Mouse (Mus musculus) kidney, postnatal 4 days (tissue): ENCODE results near the gene Med22.
"Not testable (repeated sequence)": the region's sequence is repeated elsewhere in the genome, so short reads cannot be mapped to it uniquely, and the experiment has no call there.

Experiments
- DNase-seq, 2 experiments: peaks; one replicate each; pipeline ENCODE4 v3.0.0; 2021; ENCODE audit warnings: mixed read lengths in 2 of 2

Gene Med22

DNA sequence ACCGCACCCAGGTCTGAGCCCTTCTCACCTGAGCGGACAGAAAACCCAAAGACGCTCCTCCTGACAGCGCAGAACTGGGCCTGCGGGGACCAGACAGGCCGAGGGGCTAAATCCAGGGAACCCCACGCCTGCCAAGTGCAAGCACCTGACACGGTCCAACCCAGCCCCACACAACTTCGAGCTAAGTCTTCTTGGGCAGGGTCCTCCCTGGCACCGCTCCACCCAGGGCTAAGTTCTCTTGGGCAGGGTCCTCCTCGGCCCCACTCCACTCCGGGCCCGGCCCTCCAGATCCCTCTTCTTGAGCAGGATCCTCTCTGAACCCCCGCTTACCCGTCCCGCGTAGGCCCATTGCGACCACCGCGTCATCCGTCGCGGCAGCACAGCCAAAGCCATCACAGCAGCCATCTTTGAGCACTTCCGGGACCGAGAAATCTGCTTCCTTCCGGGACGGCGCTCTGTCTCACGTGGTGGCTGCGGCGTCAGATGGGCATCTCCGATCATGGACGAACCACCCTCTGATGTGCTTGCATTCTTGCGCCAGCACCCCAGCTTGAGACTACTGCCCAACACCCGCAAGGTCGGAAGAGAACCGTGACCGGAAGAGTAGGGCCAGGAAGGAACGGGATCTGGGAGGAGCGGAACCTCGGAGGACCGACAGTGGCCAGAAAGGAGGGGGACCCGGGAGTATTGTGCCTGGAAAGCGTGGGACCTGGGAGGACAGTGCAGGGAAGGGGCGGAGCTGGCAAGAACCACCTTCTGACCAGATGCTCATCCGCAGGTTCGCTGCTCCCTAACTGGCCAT lies 5.7 kb upstream of the Med22 start, which contains the start of the genes Surf2 and Surf1:
TSS of gene Surf2 (plus strand) at position 441 of the 802 bp plus-strand sequence.
TSS of gene Surf1 (minus strand) at position 604 of the 802 bp plus-strand sequence.
- peak; percentile 81 to 88 for DNase-seq

DNA sequence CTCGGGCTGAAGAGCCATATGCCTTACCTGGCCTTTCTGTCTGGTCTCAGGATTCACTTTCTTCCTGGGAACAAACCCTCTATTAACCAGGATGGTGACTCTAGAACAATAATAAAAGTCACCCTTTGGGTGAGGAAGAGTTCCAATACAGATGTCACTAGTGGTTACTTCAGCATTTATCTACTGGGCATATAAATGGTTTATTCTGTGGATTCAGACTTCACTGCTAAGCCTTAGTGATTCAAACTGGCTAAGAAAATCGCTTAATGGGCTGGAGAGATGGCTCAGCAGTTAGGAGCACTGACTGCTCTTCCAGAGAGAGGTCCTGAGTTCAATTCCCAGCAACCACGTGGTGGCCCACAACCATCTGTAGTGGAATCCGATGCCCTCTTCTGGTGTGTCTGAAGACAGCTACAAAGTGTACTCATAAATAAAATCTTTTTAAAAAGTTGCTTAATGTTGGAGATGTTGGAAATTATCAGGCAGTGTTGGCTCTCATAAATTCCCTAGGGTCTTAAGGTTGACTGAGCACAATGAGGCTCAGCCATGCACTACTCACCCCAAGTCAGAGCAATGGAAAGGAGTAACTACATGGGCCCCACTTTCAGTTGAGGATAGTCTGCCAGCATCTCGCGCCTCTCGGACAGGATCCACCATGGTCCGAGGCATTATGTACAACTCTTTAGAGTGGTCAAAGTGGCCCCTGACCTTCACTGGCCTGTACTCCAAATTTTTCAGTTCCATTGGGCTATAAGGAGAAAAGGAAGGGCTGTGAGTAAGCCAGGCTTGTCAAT lies 3.9 kb upstream of the Med22 start:
- DNase-seq = no peak

DNA sequence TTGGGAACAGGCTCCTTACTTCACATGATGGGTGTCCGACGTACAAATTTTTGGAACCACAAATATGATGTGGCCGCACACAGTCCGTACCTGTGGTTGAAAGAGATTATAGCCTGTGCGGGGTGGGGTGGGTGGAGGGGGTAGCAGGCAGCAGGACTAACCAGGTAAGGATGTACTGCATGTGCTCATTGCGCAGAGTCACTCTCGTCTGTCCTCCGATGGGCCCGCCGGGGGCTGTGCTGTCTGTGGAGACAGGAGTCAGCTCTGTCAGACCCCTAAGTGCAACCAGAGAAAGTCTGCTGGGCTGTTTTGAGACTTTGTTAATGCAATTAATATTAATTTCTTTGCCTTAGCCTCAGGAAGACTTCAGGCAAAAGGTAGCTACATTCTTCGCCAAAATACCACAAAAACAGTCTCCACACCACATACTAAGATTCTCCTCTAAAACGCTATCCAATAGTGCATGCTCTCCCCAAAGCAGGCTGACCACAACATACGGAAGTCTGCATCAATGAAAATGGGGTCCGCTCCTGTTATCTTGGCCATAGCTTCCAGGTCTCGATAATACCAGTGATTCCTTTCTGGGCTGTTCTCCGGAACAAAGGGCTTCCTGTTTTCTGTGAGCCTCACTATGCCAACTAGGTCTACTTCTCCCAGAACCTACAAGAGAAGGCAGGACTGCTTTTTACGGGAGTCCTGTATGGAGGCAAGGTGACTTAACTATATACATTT lies 3.1 kb upstream of the Med22 start:
- no peak for DNase-seq

DNA sequence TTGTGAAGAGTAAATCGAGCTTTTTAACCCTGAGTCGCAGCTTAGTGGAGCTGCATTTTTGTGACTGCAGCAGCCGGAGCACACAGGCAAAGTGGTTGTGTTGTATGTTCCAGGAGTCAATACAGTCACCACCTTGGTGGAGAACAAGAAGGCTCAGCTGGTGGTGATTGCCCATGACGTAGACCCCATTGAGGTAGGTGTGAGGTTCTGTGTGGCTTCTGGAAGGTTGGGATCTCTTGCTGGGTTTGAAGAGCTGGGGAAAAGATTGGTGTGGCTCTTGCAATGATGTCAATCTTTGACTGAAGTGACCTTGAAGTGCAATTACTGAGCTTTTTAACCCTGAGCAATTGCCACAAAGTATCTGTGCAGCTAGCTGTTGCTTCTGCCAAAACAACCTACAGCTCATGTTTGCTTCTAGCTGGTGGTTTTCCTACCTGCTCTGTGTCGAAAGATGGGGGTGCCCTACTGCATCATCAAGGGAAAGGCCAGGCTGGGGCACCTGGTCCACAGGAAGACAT lies 1.8 kb upstream of the Med22 start:
- DNase-seq = no peak

DNA sequence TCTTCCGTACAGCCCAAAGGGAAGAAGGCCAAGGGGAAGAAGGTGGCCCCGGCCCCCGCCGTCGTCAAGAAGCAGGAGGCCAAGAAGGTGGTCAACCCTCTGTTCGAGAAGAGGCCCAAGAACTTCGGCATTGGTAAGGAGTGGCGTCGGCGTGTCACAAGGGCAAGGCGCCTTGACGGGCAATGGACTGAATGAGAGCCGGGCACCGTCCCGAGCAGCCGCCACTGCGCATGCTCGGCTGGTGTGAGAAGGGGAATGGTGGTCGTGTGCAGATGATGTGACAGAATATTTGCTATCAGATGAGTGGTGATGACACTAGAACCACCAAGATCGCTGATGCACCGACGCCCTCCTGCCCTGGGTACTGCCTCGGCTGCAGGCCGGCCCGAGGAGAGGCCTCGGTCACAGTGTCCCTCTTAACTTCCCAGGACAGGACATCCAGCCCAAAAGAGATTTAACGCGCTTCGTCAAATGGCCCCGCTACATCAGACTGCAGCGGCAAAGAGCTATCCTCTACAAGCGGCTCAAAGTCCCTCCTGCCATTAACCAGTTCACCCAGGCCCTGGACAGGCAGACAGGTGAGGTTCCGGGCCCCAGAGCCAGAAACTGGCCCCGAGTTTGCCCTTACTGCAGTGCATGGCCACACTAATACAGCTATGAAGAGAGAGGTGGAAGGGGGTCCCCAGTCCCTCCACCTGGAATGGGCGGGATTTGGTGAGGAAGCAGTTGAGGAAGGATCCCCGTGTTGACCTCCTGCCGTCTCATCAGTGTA lies 703 bp upstream of the Med22 start:
- DNase-seq = peak; percentile 77 to 87

DNA sequence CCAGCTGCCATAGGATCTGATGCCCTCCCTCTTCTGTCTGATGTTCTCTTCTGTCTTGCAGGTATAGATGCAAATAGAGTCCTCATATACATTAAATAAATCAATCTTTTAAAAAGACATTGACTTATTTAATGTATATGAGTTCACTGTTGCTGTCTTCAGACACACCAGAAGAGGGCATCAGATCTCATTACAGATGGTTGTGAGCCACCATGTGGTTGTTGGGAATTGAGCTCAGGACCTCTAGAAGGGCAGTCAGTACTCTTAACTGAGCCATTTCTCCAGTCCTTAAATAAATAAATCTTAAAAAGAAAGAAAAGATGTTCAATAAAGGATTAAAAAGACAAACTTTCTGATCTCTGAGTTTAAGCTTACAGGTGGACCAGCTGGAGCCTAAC lies 1.1 kb downstream of the Med22 start:
- no peak for DNase-seq

DNA sequence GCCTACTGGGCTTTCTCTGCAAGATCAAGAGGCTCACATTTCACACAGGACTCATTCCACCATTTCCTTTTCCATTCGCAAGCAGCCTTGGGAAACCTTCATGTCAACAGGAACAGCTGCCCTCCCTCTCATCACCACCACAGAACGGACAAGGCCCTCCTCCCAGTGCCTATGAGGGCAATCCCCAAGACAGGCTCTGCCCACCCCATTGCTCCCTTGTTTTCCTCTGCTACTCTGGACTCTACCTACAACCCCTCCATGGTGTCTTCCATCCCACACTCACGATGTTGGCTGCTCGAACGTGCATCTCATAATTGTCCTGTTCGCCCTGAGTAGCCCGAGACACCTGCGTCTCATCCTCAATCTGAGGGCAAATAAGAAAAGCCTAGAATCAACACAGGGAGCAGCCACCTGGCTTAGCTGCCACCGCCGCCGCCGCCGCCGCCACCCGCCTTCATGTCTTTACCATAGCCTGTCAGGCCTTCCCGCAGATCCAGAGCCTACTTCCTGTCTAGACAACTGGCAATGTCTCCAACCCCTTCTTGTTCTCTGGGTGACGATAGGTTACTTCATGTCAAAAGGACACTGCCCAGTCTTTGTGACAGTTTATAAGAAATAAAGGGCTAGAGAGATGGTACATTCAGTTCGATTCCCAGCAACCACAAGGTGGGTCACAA lies 1.6 kb downstream of the Med22 start:
- DNase-seq = no peak

DNA sequence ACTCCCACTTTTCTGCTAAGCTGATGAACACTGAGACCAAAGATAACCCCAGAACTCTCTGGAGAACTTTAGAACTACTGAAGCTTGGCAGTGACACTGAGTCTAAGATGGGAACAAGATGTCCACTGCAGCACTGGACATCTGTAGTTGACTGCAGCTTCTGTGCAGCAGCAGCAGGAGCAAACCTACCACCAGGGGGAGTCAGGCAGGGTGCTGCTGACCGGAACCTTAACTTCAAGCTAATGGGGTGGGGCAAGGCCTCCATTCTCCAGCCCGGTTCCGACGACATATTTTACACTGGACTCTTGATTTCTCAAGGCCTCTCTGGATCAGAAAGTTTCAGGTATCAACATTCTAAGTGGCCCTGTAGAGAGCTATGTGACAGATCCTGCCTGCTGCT lies 3.4 kb downstream of the Med22 start:
- peak; percentile 69 to 80 for DNase-seq

DNA sequence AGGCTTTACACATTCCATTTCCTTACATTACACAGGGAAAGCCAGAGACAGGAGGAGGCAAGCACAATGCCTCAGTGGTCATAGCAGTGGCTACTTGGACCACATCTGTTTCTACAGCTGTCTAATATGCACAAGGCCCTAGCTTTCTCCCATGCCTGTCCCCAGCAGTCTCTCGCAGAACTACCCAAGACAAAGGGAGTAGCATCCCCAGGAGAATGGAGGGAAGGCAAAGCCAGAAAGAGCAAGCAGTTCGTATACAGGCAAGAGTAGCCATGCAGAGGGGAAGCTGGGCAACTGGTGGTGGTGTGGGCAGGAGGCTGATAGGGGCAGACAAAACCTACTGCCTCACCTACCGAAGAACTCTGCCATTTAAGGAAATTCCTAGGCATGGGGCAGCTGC lies 4.0 kb downstream of the Med22 start:
- no peak for DNase-seq

DNA sequence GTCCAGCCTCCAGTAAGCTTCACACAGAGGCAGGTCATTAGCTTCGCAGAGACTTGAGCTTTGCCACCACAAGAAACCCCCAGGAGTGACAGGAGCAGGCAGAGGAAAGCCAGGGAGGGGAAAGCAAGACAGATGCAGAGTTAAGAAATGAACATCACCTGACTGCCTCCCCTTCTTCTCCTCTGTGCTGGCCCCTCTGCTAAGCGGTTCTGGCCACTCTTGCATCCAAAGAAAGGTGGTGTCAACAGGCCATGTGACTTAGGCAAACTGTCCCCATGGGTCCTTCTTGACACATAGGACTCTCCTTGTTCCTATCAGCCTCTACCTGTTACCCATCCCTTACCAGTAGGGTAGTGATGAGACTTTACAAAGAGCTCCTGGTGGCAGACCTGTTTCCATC lies 4.5 kb downstream of the Med22 start:
- DNase-seq = no peak

DNA sequence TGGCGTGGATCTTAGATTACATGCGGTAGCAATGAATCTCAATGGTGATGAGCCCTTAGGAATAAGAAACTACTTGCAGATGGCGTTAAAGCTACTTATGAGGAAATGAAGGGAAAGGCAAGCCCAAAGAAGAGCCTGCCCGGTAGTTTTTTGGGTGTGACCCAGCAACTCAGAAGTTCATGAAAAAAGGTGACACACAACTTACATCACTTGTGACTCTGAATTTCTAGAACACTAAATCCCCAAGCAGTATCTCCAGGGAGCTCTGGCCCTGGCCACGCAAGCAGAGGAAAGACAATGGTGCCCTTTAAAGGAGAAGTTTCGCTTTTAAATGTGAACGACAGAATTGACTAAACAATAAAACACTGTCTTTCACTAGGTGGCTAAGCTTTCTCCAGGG lies 7.2 kb downstream of the Med22 start:
- DNase-seq = no peak

DNA sequence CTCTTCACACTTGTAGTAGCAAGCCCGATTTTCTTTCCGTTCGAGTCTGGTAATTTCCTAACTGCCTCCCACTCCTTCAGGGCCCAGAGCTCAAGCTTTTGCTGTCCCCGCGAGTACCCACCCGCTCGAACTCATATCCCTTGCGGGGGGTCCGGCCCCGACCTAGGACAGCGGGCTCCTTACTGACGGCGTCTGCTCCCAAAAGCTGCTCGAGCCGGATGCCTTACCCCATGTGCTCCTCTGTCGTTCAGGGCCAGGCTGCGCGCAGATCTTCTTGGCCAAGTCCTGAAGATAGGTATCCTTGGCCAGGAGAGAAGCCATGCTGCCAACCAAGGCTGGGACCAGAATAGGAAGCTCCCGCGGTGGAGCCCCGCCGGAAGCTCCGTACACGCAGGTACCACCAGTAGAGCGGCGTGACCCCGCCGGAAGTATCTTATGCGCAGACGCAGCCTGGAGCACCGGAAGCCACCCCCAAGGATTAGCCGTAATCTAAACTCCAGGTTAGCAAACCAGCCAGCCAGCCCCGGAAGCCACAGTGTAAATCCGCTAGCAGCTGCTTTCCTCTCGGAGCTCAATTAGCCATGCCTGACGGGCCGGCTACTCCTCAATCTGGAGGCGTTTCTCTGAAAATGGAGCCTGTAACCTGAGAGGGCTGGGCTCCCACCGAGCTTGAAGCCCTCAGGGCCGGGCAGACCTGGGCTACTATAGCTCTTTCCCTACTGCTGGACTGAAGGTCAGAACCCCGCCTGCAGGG lies 7.8 kb downstream of the Med22 start, which contains the start of gene Surf6:
TSS of gene Surf6 (minus strand) at position 413 of the 754 bp plus-strand sequence.
- peak; percentile 94 to 97 for DNase-seq

DNA sequence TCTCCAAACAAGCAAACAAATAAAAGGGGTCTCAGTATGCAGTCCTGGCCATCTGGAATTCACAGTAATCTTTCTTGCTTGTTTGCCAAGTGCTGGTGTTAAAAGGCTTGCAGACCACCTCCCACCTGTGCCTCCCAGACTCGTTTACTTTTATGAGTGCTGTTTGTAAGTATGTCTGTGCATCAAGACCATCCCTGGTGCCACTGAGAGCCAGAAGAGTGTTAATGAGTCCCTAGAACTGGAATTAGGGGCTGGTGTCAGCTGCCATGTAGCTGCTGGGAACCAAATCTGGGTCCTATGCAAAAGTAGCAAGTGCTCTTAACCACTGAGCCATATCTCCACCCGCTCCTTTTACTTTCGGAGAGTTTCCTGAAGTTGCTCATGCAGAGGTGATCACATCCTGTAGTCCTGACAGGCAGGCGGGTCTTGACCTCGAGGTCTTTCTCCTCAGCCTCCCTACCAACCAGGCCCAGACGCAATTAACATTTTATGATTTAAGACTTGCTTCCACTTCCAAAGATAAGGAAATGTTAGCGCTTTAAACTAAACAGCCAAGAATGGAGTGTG lies 8.6 kb downstream of the Med22 start:
- no peak for DNase-seq

DNA sequence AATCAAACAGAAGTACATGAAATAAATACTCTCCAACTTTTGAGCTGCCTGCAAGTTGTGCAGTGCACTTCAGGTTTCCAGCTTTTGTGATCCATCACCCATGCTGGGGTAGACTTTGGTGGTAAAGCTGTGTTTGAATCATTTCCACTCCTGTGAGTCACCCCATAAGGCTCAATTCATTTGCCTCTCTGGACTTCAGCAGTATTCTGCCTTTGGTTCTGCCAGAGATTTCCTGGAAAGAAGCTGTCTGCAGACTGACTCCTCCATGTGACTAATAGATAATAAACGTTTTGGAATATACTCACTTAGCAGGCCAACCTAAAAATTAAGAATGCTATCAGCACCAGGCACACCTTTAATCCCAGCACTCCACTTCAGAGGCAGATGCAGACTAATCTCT lies 9.7 kb downstream of the Med22 start:
- DNase-seq = no peak

DNA sequence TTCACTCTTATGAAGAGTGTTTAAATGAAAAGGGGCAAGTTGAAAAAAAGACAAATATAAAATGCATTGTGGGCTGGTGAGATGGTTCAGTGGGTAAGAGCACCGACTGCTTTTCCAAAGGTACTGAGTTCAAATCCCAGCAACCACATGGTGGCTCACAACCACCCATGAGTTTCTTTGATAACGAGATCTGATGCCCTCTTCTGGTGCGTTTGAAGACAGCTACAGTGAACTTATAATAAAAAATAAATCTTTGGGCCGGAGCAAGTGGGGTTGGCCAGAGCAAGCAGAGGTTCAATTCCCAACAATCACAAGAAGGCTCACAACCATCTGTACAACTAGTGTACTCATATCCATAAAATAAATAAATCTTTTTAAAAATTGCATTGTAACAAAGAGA lies 14.6 kb downstream of the Med22 start:
- DNase-seq = no peak

DNA sequence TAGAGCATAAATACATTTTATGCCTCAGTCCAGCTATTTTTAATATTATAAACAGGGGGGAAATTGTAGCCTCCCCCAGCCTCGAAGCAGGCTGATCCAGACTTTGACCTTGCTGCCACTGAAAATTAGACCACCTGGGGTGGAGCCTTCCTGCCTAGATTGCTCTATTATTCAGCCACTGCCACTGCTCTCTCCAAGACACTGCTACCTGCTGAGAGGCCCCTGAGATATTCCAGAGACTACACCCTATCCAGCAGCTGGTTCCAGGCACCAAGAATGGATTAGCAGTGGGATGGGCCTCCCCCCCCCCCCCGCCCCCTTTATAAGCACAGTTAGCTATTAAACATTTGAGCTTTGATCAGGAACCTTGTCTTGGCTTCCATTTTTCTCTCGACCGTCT lies 24.3 kb downstream of the Med22 start:
- not testable (repeated sequence) for DNase-seq

DNA sequence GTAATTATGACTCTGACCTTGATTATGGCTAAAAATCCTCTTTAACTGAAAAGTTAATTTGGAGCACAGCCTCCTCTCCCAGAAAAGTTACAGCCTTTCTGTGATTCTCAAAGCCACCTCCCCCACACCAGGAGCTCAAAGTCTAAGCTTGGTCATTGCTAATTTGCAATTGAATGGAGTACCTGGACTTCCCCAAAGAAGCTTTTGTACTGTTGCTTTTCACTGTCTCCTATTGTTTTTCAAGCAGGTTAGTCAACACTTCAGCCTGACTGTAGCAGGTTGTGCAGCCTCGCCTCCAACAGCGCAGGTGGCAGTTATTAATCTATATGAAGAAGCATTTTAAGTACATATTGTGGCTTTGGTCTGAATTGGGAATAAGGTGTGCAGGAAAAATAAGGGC lies 24.9 kb downstream of the Med22 start:
- DNase-seq = not testable (repeated sequence)

DNA sequence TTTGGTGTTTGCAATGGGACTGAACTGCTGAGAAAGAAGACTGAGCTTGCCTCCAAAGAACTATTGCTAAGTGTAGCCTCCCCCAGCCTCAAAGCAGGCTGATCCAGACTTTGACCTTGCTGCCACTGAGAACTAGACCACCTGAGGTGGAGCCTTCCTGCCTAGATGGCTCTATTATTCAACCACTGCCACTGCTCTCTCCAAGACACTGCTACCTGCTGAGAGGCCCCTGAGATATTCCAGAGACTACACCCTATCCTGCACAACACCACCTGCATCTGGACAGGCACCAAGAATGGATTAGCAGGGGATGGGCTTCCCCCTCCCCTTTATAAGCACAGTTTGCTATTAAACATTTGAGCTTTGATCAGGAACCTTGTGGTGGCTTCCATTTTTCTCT lies 31.9 kb downstream of the Med22 start:
- no peak for DNase-seq

DNA sequence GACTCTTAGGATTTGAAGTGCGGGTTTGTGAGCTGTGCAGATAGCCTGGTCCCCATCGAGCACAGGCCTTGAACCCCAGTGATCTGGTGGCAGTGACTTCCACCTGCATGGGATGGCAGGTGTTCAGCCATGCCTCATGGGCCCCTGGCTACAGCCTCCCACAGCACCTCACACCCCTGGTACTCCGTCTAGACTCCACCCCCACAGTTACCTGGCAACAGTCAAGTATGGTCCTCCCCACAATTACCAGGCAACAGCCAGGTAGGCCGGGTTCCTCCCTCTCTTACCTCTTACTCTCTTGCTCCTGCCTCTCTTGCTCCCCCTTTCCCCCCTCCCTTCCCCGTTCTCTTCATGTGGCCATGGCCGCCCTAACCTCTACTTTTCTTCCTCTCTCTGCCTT lies 39.8 kb downstream of the Med22 start:
- no peak for DNase-seq

DNA sequence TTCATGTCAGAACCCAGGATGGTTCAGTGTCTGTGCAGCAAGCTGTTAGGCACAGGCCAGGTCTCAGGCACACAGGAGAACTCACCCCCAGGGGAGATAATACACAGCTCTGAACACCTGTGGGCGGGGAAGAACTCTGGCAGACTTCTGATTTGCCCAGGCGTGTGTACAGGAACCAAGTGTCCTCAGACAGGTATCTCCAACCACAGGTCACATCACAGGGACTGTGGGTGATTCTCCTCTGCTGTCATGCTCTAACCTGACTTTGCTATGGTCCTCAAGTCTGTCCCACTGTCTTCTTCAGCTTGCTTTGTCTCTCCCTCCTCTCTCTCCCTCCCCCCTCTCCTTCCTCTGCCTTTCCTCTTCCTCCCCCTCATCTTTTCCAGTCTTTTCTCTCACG lies 45.6 kb downstream of the Med22 start, which contains the start of gene Abo:
TSS of gene Abo (minus strand) at position 101 of the 400 bp plus-strand sequence.
- DNase-seq = no peak
